Mouse (Mus musculus): ENCODE results near the gene Myo9b.

DNA sequence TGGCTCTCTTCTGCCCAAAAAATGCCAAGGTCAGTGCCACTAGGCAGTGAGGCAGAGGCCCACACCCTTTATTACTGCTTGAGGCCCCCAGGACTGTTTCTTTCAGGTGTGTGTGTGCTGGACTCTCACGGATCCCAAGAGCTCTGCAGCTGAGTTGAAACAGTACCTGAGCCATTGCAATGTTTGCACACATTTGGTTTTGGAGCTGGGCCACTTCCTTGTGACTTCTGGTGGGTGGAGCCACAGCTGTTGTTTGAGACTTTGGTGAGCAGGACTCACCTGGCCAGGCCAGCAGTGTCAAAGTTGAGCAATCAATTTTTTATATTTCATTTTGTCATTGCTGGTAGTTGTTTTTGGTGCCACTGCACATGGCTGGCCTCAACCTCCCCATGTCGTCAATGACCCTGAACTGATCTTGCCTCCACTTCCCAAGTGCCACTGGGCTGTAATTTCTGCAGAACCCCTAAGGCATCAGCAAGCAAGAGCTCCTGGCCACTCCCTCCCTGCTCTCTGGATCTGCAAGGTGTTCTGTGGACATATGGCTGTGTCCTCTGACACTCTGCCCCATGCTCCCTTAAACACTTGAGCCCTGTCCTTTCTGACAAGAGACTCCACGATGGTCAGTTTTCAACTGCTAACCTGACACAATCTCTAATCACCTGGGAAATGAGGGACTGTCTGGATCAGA lies 15.8 kb upstream of the Myo9b start:
- TF ChIP-seq POLR2A (IDR thresholded peaks at IDR 0.05; ENCODE audit: extremely low read depth, insufficient read depth, low read length) (no peak), CTCF (IDR thresholded peaks at IDR 0.05; ENCODE audit: low read depth, low read length) (no peak)
